Mouse (Mus musculus): Measurements from ENCODE around the gene Olfr1396.
"Not testable (repeated sequence)": the region's sequence is repeated elsewhere in the genome, so short reads cannot be mapped to it uniquely, and the experiment has no call there.

Gene Olfr1396

DNA sequence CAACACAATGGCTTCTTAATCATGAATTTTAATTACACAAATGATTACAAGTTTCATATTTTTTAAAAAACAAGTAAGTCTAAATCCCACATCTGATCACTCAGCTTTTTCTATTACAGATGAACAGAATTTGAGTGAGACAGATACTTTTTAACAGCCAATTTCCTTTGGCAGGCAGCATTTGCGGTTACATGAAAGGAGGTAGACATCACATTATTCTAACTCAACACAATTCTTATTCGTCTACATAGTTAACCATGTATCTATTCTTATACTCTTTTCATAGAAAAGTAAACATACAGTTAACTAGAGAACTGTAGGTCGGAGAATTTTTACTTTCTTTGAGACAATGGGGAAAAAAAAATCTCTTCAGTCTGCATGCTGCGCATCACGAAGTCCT, 24.1 kb downstream of the Olfr1396 start:
- DNase-seq (ENCODE audit: low spot score in 2 of 2) = no peak

DNA sequence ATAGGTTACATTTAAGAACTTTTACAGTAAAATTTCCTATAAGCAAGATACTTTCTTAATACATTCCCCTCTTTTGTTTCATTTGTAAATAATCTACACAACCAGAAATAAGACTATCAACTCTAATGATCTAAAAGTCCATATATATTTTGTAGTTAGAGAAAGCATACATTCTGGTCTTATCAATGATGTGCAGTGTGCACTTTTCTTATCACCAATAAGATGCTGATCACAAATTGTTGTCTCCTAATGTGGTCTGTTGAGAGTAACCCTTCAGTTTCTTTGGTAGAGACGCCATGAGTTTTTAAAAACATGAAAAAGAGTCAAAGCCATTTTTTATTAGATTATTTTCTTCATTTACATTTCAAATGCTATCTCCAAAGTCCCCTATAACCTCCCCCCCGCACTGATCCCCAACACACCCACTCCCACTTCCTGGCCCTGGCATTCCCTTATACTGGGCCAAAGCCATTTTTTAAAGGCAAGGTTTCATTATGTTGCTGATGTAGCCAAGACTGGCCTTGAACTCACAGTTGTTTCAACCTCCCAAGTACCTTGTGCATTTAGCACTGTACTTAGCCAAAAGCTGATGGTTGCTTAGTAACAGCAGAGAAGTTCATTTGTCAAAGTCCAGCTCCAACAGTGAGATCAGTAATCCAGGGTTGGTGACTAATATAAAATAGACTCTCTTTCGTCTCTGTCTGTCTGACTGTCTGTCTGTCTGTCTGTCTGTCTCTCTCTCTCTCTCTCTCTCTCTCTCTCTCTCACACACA, 24.8 kb downstream of the Olfr1396 start:
- no peak for DNase-seq (ENCODE audit: low spot score in 2 of 2)

DNA sequence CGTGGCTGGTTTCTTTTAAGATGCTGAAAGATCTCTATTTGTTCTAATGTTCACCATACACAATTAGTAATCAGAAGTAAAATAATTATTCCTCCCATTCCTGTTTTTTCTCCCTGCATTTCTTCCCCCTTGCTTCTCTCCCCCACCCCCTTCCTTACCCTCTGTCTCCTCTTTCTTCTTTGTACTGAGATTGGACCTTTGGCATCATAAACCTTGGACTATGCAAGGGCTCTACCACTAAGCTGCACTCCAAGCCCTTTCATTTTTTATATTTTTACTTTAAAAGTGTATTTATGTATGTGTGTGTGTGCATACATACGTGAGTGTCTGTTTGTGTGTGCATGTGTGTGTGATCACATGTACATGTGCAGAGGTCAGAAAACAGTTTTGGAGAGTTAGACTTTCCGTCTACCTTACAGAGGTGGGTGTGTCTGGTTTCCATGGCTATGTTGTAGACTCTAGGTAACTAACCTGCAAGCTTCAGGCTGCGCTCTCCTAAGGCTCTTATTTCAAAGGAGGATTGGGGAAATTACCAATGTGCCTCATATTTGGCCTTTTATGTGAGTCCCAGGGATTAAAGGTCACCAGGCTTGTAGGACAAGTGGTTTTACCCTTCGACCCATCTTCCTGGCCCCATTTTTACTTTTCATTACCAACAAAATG, 25.6 kb downstream of the Olfr1396 start:
- DNase-seq (ENCODE audit: low spot score in 2 of 2) = no peak

- DNase-seq (ENCODE audit: low spot score in 2 of 2) = no peak
Observed at GRCm38 (mm10) chr11:49087830-49088616, 26.7 kb downstream of the Olfr1396 start.

DNA sequence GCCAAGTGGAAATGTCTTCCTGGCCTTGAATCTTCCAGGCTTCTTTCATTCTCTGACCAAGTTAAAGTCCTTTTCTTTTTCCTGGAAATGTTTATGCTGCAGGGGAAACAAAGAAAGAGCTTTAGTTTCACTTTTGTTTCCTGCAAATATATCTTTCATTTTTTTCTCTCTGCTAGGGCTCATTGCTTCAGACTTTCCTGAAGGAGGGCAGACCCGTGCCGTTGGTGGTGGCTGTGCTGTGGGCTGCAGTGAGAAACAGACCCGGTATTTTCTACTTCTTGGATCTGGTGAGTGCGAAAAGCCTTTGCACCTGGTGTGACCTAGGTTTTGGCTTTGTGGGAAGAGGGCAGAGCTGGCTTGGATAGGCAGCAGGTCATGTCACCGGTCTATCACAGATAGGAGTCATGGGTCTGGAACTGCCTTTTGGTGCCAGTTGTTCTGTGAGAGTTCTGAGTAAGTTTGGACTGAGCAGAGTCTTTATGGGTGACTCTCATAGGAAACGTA, 27.8 kb downstream of the Olfr1396 start:
- no peak for DNase-seq (ENCODE audit: low spot score in 2 of 2)

DNA sequence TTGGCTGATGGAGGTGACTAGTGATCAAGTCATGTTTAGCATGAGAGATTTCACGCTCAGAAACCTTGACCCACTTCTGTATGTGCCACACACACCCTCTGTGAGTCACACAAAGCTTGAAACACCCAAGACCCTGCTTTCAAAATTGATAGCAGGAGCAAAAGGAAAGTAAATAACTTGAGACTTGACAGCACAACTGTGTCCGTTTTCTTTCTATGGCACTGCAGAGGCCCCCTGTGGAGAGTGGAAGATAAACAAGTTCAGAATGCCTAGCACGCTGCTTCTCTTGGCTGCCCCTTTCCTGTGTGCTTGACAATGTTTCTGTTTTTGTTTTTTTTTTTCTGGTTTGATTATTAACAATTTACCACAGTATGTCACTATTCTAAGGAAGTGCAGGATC, 29.8 kb downstream of the Olfr1396 start:
- no peak for DNase-seq (ENCODE audit: low spot score in 2 of 2)

GRCm38 (mm10) chr11:49084385-49084784, 30.3 kb downstream of the Olfr1396 start:
- no peak for DNase-seq (ENCODE audit: low spot score in 2 of 2)

GRCm38 (mm10) chr11:49083808-49084207, 30.9 kb downstream of the Olfr1396 start:
- no peak for DNase-seq (ENCODE audit: low spot score in 2 of 2)

DNA sequence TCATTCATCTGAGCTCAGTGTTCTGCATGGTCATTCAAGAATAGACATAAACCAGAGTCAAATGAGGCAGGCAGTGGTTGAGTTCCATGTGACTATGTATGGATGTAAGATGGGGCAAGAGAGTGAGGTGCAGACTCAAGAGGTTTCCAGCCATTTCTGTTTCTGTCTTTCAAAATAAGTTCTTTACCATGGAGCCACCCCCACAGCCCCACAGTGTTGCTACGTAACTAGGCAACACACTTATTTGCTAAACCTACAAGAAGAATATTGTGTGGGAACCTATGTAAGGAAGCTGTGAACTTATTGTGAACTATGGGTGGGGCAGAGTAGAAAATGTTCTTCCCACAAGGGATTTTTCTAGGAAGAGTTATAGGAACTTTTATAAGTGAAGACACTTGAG, 31.5 kb downstream of the Olfr1396 start:
- no peak for DNase-seq (ENCODE audit: low spot score in 2 of 2)

DNA sequence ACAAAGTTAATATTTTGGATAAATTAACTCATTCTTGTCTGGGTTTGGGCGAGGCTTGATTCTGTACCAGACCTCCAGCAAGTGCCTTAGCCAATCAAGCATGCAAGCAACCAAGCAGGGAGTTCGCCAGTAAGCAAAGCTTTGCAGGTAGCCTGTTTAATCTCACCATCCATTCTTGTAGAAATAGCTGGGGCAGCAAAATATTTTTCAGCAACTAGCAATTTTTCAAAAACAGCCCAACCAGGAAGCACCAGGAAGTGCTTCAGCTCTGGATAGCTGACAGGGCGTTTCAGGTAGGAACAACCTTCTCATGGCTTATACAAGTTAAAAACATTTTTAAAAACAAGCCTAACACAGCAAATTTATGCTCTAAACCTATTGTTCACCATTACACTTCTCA, 32.8 kb downstream of the Olfr1396 start:
- DNase-seq (ENCODE audit: low spot score in 2 of 2) = no peak

DNA sequence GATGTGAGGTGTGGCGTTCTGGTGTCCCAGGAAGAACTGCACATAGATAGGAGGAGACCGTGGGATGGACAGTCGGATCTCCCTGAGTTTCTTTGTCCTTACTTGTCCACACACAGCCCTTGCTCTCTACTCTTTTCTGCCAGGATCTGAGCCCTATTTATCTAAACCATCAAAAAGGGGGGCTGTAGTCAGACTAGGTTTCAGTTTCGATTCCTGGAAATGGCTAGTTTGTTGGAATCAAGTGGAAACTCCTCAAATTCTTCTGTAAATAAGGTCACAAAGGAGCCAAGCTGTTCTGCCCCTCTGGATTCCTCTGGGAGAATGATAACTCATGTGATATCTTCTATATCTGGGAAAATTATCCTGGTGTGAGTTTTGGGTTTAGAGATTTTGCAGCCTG, 33.3 kb downstream of the Olfr1396 start:
- DNase-seq (ENCODE audit: low spot score in 2 of 2) = no peak

GRCm38 (mm10) chr11:49080636-49081035, 34.0 kb downstream of the Olfr1396 start:
- DNase-seq (ENCODE audit: low spot score in 2 of 2) = no peak

- no peak for DNase-seq (ENCODE audit: low spot score in 2 of 2)
Observed at GRCm38 (mm10) chr11:49078719-49079118, 36.0 kb downstream of the Olfr1396 start.

- DNase-seq (ENCODE audit: low spot score in 2 of 2) = no peak
Observed at GRCm38 (mm10) chr11:49077012-49077411, 37.7 kb downstream of the Olfr1396 start.

GRCm38 (mm10) chr11:49076001-49076757, 38.5 kb downstream of the Olfr1396 start, which contains the start of gene Ifi47:
Gene Ifi47 (plus strand): TSS chr11:49076587.
- not testable (repeated sequence) for DNase-seq (ENCODE audit: low spot score in 2 of 2)

DNA sequence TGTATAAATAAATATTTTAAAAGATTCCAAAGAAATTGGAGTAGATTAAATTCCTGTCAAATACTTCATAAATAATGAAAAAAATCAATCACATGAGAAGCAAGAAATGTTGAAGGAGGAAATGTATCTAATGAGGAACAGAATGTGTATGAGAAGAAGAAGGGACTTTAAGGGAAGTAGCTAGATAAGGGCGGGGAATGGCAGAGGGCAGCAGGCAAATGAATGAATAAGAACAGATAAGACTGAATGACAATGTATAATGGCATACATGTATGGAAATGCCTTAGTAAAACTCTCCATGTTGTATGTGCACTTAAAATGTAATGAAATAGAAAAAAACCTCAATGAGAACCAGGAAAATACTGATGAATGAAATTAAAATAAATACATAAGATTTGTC, 46.3 kb downstream of the Olfr1396 start:
- no peak for DNase-seq (ENCODE audit: low spot score in 2 of 2)

DNA sequence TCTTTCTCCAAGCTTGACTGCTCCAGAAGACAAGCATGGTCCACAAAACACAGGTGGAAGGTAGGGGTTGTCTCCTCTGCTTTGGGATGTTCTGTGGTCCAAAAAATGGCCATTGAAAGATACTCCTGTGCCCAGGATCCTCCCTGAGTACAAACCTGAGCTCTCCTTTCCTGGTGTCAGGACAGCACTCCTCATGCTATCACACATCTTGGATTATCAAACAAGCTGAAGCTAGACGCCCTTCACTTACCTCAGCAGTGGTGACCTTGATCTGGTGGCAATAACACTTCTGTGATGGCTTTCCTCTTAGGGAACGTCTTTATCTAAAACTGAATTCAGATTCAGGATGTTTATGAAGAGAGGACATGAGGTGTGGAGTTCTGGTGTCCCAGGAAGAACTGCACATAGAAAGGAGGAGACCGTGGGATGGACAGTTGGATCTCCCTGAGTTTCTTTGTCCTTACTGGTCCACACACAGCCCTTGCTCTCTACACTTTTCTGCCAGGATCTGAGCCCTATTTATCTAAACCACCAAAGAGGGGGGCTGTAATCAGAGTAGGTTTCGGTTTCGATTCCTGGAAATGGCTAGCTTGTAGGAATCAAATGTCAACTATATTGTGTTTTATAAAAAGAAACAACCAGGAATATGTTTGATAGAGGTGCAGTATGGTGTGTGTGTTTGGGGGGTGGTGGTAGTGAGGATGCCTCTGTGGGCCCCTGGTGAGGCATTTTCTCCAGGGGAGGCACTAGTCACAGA, 50.8 kb downstream of the Olfr1396 start, which contains the start of gene Tgtp2:
TSS of gene Tgtp2 (minus strand) at position 494 of the 757 bp plus-strand sequence.
- not testable (repeated sequence) for DNase-seq (ENCODE audit: low spot score in 2 of 2)

DNA sequence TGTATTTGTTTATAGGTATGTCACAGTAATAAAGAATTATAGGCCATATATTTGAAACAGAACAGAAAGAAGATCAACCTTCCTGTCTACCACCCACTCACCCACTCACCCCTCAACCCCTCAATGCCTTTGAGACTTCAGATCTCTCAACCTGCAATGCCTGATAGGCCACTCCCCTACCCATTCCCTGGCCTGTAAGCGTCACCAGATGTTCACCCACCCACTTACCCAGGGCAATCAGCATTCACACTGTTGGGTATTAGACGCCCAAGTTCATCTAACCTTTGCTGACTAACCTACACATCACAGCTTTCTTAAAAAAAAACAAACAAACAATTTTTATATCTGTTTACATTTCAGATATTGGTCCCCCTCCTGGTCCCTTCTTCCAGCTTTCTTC, 52.8 kb downstream of the Olfr1396 start:
- not testable (repeated sequence) for DNase-seq (ENCODE audit: low spot score in 2 of 2)

GRCm38 (mm10) chr11:49060061-49060460, 54.6 kb downstream of the Olfr1396 start:
- DNase-seq (ENCODE audit: low spot score in 2 of 2) = not testable (repeated sequence)
